Mouse (Mus musculus) megakaryocyte, adult 5-6 weeks (primary cell): ENCODE results near the gene Csad. TPM values are rescaled to one million over a fixed set of nuclear protein-coding genes. Genes with fewer than 3 reads are reported as not detected.
A peak's percentile ranks its signal among the peaks of the same experiment; 100 is the strongest.

ENCODE experiments used
- ATAC-seq: 2 replicates; pipeline ENCODE4 v1.8.0; 2016; ENCODE audit warnings: mild to moderate bottlenecking, inconsistent platforms; ENCODE audit not compliant: poor library complexity, severe bottlenecking
- total RNA-seq, 2 experiments: library from RNA; stranded (forward) in 1 of 2; stranded (reverse) in 1 of 2; fragments of 153-499, 151-499 nt in 1 of 2; fragments of 221-1000, 200-1000 nt in 1 of 2; gene quantifications; 2 replicates each; pipeline versions ENCODE4 v1.2.3 to v1.2.4; 2015 to 2017

The Csad gene
- 5.6 and 9.3 TPM in 2 replicates for total RNA-seq (2015)
- total RNA-seq (2017), result 8.6 and 15.4 TPM in 2 replicates

DNA sequence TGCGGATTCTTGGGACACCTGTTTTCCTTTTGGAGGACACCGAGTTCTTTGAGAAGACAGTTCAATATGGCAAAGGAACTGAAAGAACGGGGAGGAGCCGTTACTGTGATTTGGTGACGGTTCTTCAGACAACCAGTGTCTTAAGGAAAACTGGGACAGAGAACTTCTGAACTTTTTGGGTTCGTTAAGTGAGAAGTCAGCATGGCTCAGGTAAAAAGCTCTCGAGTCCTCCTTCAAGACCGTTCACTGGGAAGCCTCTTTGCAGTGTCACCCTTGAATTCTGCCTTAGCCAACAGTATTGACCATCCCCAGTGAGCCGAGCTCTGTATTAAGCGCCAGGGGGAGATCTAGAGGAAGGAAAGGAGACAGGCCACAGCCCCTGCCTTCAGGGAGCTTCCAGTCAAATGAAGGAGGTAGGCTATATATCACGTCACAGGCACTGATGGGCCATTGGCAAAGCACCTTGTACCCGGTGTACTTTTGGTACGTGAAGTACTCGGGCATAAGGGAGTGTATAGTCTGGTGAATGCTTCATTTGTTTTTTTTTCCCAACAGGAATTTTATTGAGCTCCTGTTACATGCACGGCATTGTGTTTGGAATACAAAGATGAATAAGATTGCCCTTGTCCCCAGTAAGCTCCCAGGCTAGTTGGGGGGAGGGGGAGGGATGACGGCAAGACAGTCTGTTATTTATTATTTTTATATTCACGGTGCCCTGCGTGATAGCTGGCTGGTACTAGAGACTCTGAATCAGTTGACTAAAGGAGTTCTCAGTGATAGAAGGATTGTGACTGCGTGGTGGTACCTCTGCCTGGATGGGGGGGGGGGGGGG, at the start of gene Csad:
TSS of gene Csad (minus strand) at position 51 of the 832 bp plus-strand sequence.
- ATAC-seq, result no peak

DNA sequence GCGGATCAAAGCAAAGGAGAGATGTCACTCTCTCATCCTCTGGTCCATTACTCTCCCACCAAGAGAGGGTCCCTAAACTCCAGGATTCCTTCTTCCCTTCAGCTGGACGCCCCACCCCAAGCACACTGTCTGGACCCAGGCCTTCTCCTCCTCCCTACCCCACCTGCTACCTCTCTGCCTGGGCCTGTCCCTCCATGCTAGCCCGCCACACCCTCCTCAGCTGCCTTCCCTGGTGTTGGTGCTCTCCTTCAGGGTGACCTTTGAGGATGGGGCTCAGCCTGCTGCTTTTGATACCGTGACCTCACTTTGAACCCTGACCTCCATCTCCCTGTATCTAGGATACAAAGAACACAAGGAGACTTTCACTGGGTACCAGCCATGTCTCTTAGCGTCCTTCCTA, 46.0 kb upstream of the Csad start:
- ATAC-seq, result no peak

DNA sequence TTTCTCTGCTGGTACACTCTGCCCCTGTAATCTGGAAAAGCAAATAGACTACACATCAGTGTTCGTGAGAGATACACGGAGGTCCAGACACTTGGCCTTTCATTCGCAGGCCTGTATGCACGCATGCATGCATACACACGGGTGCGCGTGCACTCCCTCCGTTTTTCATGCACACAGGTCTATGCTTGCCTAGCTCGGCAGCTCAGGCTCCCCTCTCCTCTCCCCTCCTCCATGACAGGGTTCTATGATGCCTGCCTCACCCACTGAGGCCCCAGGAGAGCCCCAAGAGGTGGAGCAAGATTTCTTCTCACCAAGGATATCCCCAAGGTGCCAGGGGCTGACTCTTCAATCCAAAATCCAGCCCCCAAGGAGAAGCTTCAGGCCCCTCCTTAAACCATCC, 45.4 kb upstream of the Csad start:
- no peak for ATAC-seq

DNA sequence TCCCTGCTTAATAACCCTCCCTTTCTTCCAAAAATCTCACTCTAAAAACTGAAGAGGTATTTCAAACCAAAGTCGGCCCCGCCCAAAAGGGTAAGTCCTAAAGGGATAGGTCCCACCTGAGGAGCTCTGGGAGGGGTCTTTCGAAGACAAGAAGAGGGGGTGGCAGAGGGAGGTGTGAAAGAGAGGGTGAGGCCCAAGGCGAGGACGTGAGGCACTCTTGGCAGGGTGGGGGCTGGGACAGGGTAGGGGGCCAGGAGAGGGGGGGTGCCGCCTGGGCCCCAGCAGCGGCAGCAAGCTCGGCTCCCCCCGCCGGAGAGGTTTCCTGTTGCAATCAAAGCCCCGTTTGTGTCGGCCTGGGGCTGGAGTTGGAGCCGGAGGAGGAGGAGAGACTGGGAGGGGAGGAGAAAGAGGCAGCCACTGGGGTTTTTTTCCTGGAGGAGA, 44.7 kb upstream of the Csad start:
- ATAC-seq, result no peak

DNA sequence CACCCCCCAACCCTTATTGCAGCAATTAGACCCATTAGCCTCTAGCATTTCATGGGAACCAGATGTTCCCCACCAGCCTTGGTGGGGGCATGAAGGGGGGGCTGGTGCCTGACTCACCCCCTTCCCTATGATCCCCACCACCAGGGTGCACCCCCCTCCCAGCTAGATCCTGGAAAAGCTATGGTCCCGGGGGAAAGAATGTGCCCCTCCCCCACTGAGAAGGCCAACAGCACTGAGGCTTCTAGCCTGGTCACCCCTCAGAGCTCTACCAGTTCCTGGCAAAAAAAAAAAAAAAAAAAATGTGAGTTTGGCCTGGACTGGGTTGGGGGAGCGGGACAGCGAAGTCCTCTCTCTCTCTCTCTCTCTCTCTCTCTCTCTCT, 44.3 kb upstream of the Csad start:
- no peak for ATAC-seq

DNA sequence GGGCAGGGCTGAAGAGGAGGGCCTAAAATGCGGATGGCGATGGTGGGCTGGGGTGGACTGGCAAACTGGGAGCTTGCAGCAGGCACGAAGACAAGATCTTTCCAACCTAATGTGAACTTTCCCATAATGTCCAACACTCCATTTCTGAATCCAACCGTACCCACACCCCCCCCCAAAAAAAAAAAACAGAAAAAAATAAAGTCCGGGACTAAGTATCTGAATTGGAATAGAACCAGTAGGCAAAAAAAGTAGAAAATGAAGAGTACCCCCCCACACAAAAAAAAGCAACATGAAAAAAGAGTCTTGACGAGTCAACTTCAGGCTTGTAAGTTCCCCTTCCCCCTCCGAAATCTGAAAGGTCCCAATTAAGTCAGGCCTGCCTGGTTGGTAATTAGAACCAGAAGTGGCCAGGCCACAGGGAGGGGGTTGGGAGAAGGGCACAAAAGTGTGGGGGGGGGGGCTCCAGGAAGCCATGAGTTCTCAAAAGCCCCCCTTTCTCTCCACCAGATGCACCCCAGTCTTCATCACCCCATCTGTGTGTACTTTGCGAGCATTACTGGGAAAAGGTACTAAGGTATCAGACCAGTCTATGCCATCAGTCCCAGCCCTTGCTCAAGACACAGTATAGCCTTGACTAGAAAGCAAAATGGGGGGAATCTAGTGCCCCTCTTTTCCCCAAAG, 43.7 kb upstream of the Csad start:
- ATAC-seq, result no peak

DNA sequence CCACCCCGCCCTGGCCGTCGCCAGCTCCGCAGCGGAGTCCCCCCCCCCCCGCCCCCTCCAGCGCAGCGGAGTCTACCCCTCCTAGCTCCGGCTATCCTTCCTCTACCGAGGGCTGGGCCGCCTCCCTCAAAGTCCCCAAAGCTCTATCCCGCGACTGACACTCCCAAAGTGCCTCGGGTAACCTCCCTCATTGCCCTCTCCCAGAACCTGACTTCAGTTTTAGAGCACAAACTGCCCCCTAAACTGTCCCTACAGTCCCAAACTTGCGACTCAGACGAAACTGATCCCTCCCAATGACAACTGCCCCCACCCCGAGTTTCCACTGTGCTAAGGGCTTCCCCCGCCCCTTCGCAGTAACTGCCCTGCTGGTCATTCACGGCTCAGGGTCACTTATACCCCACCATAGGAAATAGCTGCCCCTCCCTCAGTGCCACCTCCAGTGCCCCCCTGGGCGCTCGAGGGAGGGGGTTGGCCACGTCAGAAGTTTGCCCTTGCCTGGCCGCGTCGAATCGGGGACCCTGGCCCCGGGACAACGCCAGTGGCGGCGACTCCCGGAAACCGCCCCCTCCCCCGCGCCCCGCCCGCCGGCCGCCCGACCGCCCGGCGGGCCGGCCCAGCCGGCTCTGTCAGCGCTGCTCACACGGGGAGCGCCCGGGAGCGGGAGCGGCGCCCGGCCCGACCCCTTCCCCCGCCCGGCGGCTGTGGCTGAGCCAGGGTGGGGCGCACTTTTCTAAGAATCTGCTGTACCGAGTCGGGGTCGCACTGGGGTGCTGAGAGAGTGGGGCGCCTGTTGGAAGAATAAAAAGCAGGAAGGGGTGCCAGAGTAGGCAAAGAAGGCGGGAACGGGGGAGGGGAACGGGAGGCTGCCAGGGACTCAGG, 43.0 kb upstream of the Csad start:
- ATAC-seq, result peak; percentile 20

DNA sequence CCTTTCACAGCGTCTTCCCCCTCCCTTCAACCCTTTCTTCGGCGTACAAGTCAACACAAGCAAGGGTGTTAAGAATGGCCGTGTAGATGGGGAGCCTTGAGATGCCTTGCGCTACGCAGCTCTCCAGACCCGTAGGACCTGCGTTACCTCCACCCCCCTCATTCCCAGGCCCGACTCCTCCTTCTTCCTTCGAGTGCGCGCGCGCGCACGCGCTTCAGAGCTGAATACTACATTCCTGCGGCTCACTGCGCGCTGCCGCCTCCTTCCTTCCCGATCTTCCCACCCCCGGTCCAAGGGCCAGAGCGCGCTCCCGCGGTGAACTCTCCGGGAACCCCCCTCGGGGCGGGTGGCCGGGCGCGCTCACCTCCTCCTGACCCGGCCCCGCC, 42.3 kb upstream of the Csad start:
- ATAC-seq, result peak; percentile 33

DNA sequence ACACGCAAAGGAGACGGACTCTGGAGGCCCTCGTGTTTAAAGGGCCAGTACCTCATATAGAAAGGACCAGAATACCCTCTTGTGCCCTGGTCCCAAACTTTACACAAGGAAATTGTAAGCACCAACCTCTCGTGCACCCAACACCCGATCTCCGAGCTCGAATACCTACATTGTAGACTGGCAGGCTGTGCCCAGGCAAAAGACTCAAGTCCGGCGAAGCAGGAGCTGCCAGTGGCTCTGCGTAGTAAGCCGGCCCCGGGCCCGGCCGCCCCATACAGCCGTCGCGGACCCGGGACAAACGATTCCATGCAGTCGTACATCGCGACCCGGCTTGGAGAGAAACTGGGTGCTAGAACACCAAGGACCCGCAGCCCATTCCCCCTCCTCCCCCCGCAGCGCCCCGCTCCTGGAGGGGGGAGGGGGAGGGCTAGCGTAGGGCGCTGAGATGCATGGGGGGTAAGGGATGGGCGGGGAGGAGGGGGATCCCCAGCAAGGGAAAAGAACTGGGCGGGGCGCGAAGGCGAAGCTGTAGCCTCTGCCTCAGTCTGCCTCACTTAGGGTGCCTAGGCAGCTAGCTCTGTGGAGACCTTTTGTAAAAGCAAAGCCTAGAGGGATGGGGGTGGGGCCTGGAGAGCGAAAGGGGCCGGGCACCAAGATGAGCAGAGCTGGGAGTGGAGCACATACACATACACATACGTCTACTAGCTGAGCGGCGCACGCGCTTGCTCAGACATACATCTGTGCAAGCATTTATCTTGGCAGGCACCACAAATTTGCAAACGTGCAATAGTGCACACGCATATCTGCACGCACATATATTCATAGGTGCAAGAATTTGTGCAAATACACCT, 41.6 kb upstream of the Csad start:
- ATAC-seq, result peak; percentile 52

DNA sequence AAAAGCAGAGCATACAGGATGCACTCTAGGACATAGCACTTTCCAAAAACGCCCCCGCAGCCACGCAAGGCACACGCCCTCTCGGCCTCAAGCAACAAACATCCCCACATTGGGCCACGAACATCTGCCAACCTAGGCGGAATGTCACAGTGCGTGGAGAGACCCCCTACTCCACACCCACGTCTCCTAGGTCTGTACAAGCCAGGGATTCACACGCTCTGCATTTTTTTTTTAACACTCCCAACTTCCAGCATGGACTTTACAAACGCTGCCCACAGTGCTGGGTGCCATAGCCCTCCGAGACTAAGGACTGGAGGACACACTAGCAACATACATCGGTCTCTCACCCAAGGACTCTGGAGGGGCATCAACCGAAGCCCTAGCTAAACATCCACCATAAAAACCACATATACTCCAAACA, 40.9 kb upstream of the Csad start:
- no peak for ATAC-seq

DNA sequence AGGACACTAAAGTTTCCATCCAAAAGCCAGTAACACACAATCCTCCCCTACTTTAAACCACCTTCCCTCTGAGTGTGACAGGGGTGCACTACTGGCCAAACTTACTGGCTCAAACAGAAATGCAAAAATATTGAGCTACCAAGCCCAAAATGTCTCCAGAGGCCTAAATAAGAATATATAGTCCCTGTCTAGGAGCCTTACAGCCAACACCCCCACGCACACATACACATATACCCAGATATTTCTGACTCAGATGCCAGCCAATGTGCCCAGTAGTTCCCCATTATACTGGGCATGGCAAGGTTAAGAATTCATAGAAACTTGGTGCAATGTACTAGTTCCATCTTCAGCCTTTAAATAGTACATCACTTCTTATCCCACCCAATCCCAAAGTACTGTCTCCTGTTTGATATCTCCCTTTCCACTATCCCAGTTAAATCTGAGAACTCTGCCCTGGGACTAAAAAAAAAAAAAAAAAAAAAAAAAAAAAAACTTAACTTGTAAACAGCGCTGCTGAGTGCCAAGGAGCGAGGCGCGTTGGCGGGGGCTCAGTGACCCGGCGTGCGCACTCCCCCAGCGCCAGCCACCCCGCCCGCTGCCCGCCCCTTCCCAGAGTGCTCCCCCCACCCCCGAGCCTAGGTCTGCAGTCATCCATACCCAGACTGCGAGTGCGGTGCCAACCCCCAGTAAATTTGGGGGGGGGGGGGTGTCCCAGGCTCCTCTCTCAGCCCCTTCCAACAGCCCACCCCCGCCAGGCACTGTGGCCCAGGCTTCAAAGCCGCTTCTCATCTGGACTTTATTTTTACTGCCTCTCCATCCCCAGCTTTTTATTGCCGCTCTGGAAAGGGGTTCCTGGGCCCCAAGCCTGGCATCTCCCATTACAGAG, 40.0 kb upstream of the Csad start:
- ATAC-seq, result no peak

DNA sequence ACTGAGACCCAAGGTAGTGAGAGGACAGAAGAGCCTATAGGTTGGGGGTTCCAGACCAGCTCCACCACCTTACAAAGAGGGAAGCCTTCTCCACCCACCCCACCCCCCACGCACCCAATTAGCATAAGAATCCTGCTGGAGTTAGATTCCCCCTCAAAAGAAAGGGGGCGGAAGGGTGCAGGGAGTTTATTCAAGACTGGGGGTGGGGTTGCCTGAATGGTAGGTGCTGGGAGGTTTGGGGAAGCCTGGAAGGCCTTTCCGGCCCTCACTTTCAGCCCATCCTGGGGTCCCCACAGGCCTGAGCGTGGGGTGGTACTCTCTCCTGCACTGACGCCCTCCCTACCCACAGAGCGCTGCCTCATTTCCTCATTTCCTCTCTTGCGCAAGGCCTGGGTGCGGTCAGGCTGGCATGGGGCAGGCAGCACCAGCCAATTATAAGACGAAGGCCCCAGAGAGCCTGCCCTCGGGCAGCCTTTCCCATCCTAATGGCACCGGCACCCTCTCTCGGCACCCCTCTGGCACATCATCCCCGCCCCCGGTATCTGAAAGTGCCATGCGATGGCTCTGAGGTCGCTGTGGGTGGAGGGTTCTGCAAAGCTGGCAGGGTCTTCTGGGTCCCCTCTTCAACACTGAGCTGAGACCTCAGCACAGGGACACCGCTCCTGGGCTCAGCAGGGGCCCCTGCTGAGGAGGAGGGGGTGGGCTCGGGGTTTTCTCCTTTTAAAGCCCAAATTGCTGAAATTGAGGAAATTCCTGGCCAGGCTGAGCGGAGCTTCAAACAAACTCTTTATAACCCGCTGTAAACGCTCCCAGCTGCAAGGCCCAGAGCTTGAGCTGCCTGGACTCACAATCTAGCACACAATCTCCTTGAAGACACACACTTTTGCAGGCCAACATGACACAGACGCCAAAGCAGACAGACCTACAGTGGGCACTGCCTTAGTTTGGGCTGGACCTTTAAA, 39.0 kb upstream of the Csad start:
- peak; percentile 66 for ATAC-seq

DNA sequence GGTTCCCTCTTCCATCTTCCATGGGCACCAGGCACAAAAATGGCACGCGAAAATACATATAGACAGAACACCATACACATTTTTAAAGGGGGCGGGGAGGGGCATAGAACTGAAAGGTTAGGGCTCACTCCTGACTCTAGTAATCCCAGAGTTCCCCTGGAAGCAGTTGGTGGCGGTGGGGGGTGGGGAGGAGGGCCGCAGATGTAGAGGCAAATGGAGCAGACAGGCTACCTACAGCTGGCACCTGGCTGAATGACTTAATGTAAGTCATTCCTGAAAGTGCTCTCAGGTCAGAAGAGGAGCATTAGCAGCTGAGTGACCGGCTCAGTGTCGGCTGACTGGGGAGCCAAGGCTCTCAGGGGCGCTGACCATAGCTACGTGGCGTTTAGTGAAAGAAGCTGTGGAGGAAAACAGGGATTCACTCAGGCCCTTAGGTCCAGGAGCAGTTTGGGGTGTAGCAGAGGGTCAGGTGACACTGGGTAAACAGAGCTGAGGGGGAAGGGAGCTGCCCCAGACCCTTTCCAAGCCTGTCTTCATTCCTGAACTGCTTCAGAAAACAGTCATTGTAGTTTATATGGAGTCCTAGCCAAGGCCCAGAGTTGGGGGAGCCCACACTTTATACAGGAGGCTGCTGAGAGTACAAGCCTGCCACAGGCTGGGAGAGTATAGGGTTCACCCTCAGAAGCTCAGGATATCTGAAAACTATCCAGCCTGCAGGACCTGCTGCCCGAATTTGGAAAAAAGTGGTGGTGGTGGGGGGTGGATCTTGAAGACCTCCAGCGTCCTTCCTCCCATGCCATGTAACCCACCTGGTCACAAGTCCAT, 38.1 kb upstream of the Csad start:
- no peak for ATAC-seq

DNA sequence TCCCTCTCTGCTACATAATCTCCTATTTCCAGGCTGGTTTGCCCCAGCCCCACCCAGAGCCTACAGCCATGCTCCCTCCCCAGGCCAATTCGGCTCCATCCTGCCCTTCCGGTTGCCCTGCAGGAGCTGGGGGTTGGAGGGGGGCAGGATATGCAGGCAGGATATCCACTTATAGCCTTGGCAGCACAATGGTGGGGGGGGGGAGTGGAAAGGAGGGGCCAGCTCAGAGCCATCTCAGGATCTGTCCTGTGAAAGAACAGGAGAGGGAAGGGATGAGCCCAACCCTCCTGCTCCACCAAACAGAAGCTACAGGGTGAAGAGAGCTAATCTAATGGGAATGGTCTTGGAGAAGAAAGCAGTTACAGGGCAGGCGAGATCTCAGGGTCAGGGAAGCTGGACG, 36.1 kb upstream of the Csad start:
- ATAC-seq, result no peak

DNA sequence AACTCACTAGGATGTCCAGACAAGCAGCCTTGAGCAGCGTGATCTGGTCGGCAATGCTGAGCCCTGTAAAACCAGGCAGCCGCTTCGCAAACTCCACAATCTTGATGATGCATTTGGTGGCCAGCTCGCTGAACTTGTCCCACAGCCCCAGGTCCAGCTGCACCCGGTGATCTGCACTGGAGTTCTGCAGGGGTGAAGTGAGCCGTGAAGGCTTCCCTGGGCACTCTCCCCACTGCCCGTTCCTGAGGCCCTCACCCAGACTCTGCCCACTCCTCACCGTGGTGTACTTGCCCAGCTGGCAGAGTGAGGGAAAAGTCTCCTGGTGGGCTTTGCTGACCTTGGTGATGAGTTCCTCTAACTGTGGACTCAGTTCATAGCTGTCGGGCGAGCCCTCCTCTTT, 35.3 kb upstream of the Csad start:
- no peak for ATAC-seq

DNA sequence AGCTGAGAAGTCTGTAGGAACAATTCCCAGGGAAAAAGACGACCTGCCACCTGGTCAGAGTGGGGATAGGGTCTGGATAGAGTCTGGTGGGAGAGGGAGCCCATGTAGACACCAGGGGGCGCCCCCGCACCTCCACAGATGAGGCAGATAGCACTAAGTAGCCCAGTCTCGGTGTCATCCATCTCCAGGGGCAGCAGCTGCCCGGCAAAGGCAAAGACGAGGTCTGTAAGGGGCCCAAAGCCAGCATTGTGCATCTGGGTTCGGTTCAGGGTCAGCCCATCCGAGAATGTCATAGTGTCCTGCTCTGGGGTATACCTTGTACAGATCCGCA, 34.7 kb upstream of the Csad start:
- peak; percentile 59 for ATAC-seq

DNA sequence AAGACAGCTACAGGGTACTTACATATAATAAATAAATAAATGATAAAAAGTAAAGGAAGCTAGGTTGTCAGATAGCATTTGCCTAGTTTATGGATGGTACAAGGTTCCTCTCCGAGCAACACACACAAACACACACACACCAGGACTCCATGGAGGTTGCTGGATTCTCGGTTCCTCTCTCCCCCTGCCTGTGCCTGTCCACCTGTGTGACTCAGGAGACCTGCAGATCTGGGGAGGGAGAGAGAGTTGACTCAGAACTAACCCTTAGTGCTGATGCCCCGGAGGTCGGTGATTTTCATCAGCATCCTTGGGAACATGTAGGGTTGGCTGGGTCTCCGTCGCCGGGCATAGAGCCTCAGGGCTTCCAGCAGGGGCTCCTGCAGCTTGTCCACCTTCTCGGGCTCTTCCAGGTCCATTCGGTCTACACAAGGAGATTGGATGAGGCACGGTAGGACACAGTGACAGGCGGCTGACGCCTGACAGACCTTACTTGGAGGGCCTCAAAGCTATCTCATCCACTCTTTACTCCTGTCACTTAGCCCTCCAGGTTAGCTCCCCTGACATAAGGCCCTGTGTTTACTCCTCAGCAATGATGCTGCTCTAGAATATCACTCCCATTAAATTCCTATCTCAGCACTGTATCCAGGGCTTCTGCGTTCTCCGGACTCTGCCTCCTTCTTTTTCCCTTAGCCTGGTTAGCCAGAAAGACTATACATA, 34.2 kb upstream of the Csad start:
- ATAC-seq, result no peak
